Mouse (Mus musculus) T-cell, adult 2 months (primary cell): ENCODE results near the gene Jrkl.
A peak's percentile ranks its signal among the peaks of the same experiment; 100 is the strongest.

ENCODE experiments used
- DNase-seq: peaks from one replicate; pipeline ENCODE4 v3.0.0; 2022; ENCODE audit warnings: low spot score

The Jrkl gene

GRCm38 (mm10) chr9:13245481-13245880, at the start of gene Jrkl:
Gene Jrkl (minus strand): TSS chr9:13245829.
- DNase-seq = peak; percentile 43

GRCm38 (mm10) chr9:13287482-13287881, 41.9 kb upstream of the Jrkl start:
- DNase-seq = no peak

- no peak for DNase-seq
Measured at GRCm38 (mm10) chr9:13273219-13273618, 27.6 kb upstream of the Jrkl start.

- no peak for DNase-seq
Measured at GRCm38 (mm10) chr9:13260980-13261379, 15.4 kb upstream of the Jrkl start.

GRCm38 (mm10) chr9:13258173-13258572, 12.5 kb upstream of the Jrkl start:
- no peak for DNase-seq

- DNase-seq = no peak
Measured at GRCm38 (mm10) chr9:13256726-13257125, 11.1 kb upstream of the Jrkl start.

- DNase-seq = no peak
Measured at GRCm38 (mm10) chr9:13251251-13251650, 5.6 kb upstream of the Jrkl start.

- no peak for DNase-seq
Measured at GRCm38 (mm10) chr9:13248104-13248503, 2.5 kb upstream of the Jrkl start.

- peak; percentile 88 for DNase-seq
Measured at GRCm38 (mm10) chr9:13246815-13247638, 1.4 kb upstream of the Jrkl start, which contains the start of gene Ccdc82. Gene Ccdc82 (plus strand): TSS chr9:13246955.

- no peak for DNase-seq
Measured at GRCm38 (mm10) chr9:13242321-13242720, 3.3 kb downstream of the Jrkl start.

- DNase-seq = peak; percentile 28
Measured at GRCm38 (mm10) chr9:13231545-13232216, 13.9 kb downstream of the Jrkl start.

- DNase-seq = no peak
Measured at GRCm38 (mm10) chr9:13230553-13230952, 15.1 kb downstream of the Jrkl start.

GRCm38 (mm10) chr9:13225872-13226271, 19.8 kb downstream of the Jrkl start:
- no peak for DNase-seq

GRCm38 (mm10) chr9:13206369-13206768, 39.3 kb downstream of the Jrkl start:
- no peak for DNase-seq

GRCm38 (mm10) chr9:13203681-13204080, 41.9 kb downstream of the Jrkl start:
- DNase-seq = no peak

- DNase-seq = no peak
Measured at GRCm38 (mm10) chr9:13203109-13203508, 42.5 kb downstream of the Jrkl start.

GRCm38 (mm10) chr9:13200079-13200478, 45.5 kb downstream of the Jrkl start:
- DNase-seq = no peak

- no peak for DNase-seq
Measured at GRCm38 (mm10) chr9:13195762-13196161, 49.9 kb downstream of the Jrkl start.

GRCm38 (mm10) chr9:13195268-13195667, 50.4 kb downstream of the Jrkl start:
- no peak for DNase-seq

GRCm38 (mm10) chr9:13194619-13195018, 51.0 kb downstream of the Jrkl start:
- no peak for DNase-seq
